Mouse (Mus musculus): ENCODE data around the gene Ceacam15. TPM values are rescaled to one million over a fixed set of nuclear protein-coding genes. Genes with fewer than 3 reads are reported as not detected.

Ceacam15 gene
- polyA plus RNA-seq, 1 experiment from 2014 or later = not detected

DNA sequence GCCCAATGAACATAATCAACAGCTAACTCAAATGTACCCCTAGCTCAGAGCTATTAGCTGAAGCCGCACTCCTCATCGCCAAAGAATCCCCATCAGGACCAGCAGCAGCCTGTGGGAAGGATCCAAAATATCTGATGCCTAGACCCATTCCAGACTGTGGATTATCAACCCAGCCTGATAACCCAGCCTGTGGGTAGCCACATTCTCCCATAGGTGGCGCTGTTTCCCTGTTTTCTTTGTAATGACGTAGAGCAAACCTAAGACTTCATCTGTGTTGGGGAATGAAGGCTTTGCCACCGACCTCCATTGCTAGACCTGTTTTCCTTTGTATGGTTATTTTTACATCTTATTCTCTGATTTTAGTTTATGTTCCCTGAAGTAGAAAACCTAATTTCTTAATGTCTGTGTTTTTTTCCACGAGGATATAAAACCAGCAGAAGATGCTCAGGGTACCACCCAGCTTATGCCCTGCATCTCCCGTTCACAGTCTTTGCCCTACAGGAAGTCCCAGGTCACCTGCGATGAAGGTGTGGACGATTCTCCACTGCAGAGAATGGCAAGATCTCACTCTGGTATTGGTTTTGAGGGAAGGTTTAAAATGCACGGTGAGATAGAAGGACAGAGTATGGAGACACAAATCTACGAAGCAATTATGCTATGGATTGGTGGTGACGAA, 47.3 kb downstream of the Ceacam15 start:
- 0 out of 2 replicates have a peak, but pooled peaks have one; percentile 37 for ATAC-seq
- no peak overlapping the region for H3K4me2 ChIP-seq
- H3K9ac ChIP-seq = no peak overlapping the region
- no peaks in the 10 kb centered on the region for H3K36me3 ChIP-seq
- H3K9me3 ChIP-seq (replicated peaks) = no peaks in the 10 kb centered on the region
- H3K27me3 ChIP-seq (replicated peaks) = no peaks in the 10 kb centered on the region
- H3K27ac ChIP-seq = no peak overlapping the region
- 31% methylated on average over 12 of the region's 12 CpGs for WGBS (ENCODE audit: insufficient replicate concordance)
- H3K4me3 ChIP-seq = no peak overlapping the region
- 0 out of 2 replicates have a peak, but pooled peaks cover 4% of the 10 kb centered on the region for H3K4me1 ChIP-seq

DNA sequence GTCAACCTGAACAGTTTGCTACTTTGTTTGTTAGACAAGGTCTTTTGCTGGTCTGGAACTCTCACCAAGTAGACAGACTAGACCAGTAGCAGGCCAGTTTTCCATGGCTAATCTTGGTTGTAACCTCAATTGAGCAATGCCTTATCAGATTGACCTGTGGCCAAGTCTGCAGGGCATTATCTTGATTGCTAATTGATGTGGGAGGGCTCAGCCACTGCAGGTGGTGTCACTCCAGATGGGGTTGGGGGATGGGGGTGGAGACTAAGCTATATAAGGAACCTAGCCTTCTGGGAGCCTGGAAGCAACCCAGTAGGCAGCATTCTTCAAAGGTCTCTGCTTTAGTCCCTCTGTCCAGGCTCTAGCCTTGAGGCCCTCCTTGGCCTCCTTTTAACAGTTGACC, 51.8 kb downstream of the Ceacam15 start:
- Histone ChIP-seq H3K27ac (no peak overlapping the region; the same call in 1 of the 2 replicates), H3K36me3 (no peaks in the 10 kb centered on the region), H3K9me3 (replicated peaks) (no peaks in the 10 kb centered on the region), H3K9ac (no peak overlapping the region), H3K4me3 (no peak overlapping the region), H3K4me1 (peaks cover 5% of the 10 kb centered on the region), H3K4me2 (no peak overlapping the region), H3K27me3 (replicated peaks) (peaks cover 23% of the 10 kb centered on the region)
- peak; percentile 46; the same call in 1 of the 2 replicates for ATAC-seq

DNA sequence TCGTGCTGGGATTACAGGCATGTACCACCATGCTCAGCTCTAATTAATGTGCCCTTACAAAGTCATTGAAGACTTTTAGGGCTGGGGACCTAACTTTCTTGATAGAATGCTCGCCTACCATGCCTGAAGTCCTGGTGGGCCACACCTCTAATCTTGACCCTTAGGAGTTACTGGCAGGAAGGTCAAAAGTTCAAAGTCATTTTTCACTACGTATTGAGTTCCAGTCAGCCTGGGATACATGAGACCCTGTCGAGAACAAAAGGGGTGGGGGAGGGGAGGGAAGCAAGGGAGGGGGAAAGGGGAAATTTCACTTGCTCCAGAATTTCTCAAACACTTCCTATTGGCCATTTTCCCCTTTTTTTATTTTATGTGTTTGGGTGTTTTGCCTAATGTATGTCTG, 52.4 kb downstream of the Ceacam15 start:
- Histone ChIP-seq H3K9me3 (replicated peaks) (no peaks in the 10 kb centered on the region), H3K4me3 (no peak overlapping the region), H3K36me3 (no peaks in the 10 kb centered on the region), H3K27ac (no peak overlapping the region), H3K27me3 (replicated peaks) (peaks cover 28% of the 10 kb centered on the region), H3K4me2 (no peak overlapping the region), H3K9ac (no peak overlapping the region), H3K4me1 (peaks cover 11% of the 10 kb centered on the region)
- WGBS (ENCODE audit: insufficient replicate concordance) = 31% methylated on average over 4 of the region's 4 CpGs
- ATAC-seq = no peak

Other genes with a start within 250 kb of the Ceacam15 start
- gene Tmem160, start 222.9 kb downstream of the Ceacam15 start, polyA plus RNA-seq (2016; fragmentation: Nextera tagmentation; extraction: Ambion mirVana) = 43.9 and 48.0 TPM in 2 replicates
- 0.33 and 0.36 TPM in 2 replicates for gene Npas1, start 198.0 kb downstream of the Ceacam15 start, polyA plus RNA-seq (2016; fragmentation: Nextera tagmentation; extraction: Ambion mirVana)
- 4.4 and 4.7 TPM in 2 replicates for gene Arhgap35, start 60.7 kb downstream of the Ceacam15 start, polyA plus RNA-seq (2016; fragmentation: Nextera tagmentation; extraction: Ambion mirVana)
- gene Ceacam9, start 46.2 kb upstream of the Ceacam15 start, polyA plus RNA-seq (2016; fragmentation: Nextera tagmentation; extraction: Ambion mirVana) = not detected in 2 replicates
- 218 and 230 TPM in 2 replicates for gene Ap2s1, start 62.7 kb upstream of the Ceacam15 start, polyA plus RNA-seq (2016; fragmentation: Nextera tagmentation; extraction: Ambion mirVana)
- gene Slc1a5, start 105.6 kb upstream of the Ceacam15 start, polyA plus RNA-seq (2016; fragmentation: Nextera tagmentation; extraction: Ambion mirVana) = 127 and 128 TPM in 2 replicates
- gene Strn4, start 140.2 kb upstream of the Ceacam15 start, polyA plus RNA-seq (2016; fragmentation: Nextera tagmentation; extraction: Ambion mirVana) = 61.3 and 63.2 TPM in 2 replicates
- gene Fkrp, start 141.0 kb upstream of the Ceacam15 start, polyA plus RNA-seq (2016; fragmentation: Nextera tagmentation; extraction: Ambion mirVana) = 14.9 and 16.0 TPM in 2 replicates
- 4.4 and 4.7 TPM in 2 replicates for gene Prkd2, start 167.2 kb upstream of the Ceacam15 start, polyA plus RNA-seq (2016; fragmentation: Nextera tagmentation; extraction: Ambion mirVana)
- 1.5 TPM in 2 replicates for gene Dact3, start 199.6 kb upstream of the Ceacam15 start, polyA plus RNA-seq (2016; fragmentation: Nextera tagmentation; extraction: Ambion mirVana)
- gene Gng8, start 216.1 kb upstream of the Ceacam15 start, polyA plus RNA-seq (2016; fragmentation: Nextera tagmentation; extraction: Ambion mirVana) = 0.80 and 1.7 TPM in 2 replicates
- 0.86 and 1.5 TPM in 2 replicates for gene Ptgir, start 230.8 kb upstream of the Ceacam15 start, polyA plus RNA-seq (2016; fragmentation: Nextera tagmentation; extraction: Ambion mirVana)
- 91.2 and 94.4 TPM in 2 replicates for gene Calm3, start 248.4 kb upstream of the Ceacam15 start, polyA plus RNA-seq (2016; fragmentation: Nextera tagmentation; extraction: Ambion mirVana)